Mouse (Mus musculus) heart, postnatal 25 days (tissue): ENCODE results near the gene Uhmk1. TPM values are rescaled to one million over a fixed set of nuclear protein-coding genes. Genes with fewer than 3 reads are reported as not detected.

Source experiments
- DNase-seq: peaks from one replicate; pipeline ENCODE4 v3.0.0; 2022; ENCODE audit warnings: low spot score
- intact Hi-C: fragments of 180-260 bp; cut with DNase I; formaldehyde crosslinking; loops from one replicate; pipeline ENCODE4 v1.15.1; 2025
- total RNA-seq, 2 experiments: library from RNA; stranded (reverse); gene quantifications; 2 replicates each; pipeline ENCODE4 v1.2.3; 2021

The Uhmk1 gene
- total RNA-seq, 2 experiments from 2014 or later, result 19.7 to 21.1 TPM

DNA sequence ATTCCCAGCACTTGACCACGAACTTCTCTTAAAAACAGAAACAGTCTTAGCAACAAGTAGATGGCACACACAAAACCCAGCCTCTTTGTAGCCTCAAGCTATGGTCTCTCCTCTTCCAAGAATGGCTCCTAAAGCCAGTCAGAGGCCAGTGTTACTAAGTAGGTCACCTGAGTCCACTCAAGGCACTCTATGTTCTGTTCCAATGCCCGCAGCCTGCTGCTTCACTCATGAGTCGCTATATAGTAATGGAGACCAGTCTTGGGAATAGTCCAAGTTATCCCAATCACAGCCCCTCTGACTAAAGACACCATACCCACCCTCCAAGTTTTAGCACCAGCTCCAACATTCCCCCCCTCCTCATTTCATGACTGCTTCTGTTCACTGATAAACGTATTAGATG lies 69.6 kb downstream of the Uhmk1 start:
- intact Hi-C loops, result no loop called here
- no peak for DNase-seq

Other genes starting within 250 kb of the Uhmk1 start
- 10 to 100 TPM; 15.8 to 16.9 TPM for gene Hsd17b7, start 246.2 kb downstream of the Uhmk1 start, total RNA-seq
- 10 to 100 TPM; 23.4 to 29.0 TPM for gene Ddr2, start 104.6 kb downstream of the Uhmk1 start, total RNA-seq
- 10 to 100 TPM; 54.8 to 56.9 TPM for gene Uap1, start 40.4 kb downstream of the Uhmk1 start, total RNA-seq
- not detected for gene Sh2d1b2, start 17.4 kb upstream of the Uhmk1 start, total RNA-seq
- under 1 TPM; 0.13 to 0.14 TPM for gene Sh2d1b1, start 61.9 kb upstream of the Uhmk1 start, total RNA-seq
- gene Gm7694, start 90.9 kb upstream of the Uhmk1 start, total RNA-seq, result 10 to 100 TPM; 10.5 to 10.9 TPM
- not detected for gene Spata46, start 93.4 kb upstream of the Uhmk1 start, total RNA-seq